Mouse (Mus musculus): Measurements from ENCODE around the gene Slc2a10. TPM values are rescaled to one million over a fixed set of nuclear protein-coding genes. Genes with fewer than 3 reads are reported as not detected.

Gene Slc2a10
- total RNA-seq, 2 experiments from 2014 or later, result 1.3 to 1.6 TPM

GRCm38 (mm10) chr2:165559506-165560235 is 56.1 kb downstream of the Slc2a10 start:
- no peak for DNase-seq

GRCm38 (mm10) chr2:165561861-165562260 is 58.3 kb downstream of the Slc2a10 start:
- no peak for DNase-seq

GRCm38 (mm10) chr2:165563298-165564058 is 59.9 kb downstream of the Slc2a10 start:
- DNase-seq, result peak; percentile 19

- no peak for DNase-seq
Measured at GRCm38 (mm10) chr2:165564101-165564500, 60.5 kb downstream of the Slc2a10 start.

GRCm38 (mm10) chr2:165564620-165565019 is 61.0 kb downstream of the Slc2a10 start:
- no peak for DNase-seq

GRCm38 (mm10) chr2:165566898-165567297 is 63.3 kb downstream of the Slc2a10 start:
- DNase-seq, result no peak

- no peak for DNase-seq
Measured at GRCm38 (mm10) chr2:165567820-165568219, 64.2 kb downstream of the Slc2a10 start.

- DNase-seq, result no peak
Measured at GRCm38 (mm10) chr2:165568911-165569310, 65.3 kb downstream of the Slc2a10 start.

Other genes starting within 250 kb of the Slc2a10 start
- 10 to 100 TPM; 16.0 to 17.0 TPM for gene Slc35c2, start 215.9 kb upstream of the Slc2a10 start, total RNA-seq (2021)
- 10 to 100 TPM; 12.7 to 13.4 TPM for gene Elmo2, start 177.3 kb upstream of the Slc2a10 start, total RNA-seq (2021)
- not detected for gene Zfp663, start 135.1 kb upstream of the Slc2a10 start, total RNA-seq (2021)
- gene Zfp334, start 115.5 kb upstream of the Slc2a10 start, total RNA-seq (2021), result 1 to 10 TPM; 1.9 to 2.0 TPM
- under 1 TPM in 1 of 2 experiments, not detected in 1; 0.08 TPM for gene Ocstamp, start 103.4 kb upstream of the Slc2a10 start, total RNA-seq (2021)
- gene Slc13a3, start 30.6 kb upstream of the Slc2a10 start, total RNA-seq (2021), result under 1 TPM; 0.11 to 0.18 TPM
- gene Trp53rka, start 10.5 kb upstream of the Slc2a10 start, total RNA-seq (2021), result 1 to 10 TPM; 8.3 to 9.2 TPM
- gene Eya2, start 91.2 kb downstream of the Slc2a10 start, total RNA-seq (2021), result 1 to 10 TPM; 1.3 to 3.8 TPM

Measured in gastrocnemius, postnatal 25 days (tissue).